Mouse (Mus musculus) C2C12 (cell line): ENCODE data around the gene Arhgap32. TPM values are rescaled to one million over a fixed set of nuclear protein-coding genes. Genes with fewer than 3 reads are reported as not detected.

Experiments
- H3K27me3 ChIP-seq: one replicate; pipeline ENCODE4 v1.6.1; 2011; ENCODE audit not compliant: control insufficient read depth, insufficient read depth, insufficient read length
- H3K36me3 ChIP-seq: one replicate; pipeline ENCODE4 v1.6.1; 2011; ENCODE audit not compliant: control insufficient read depth, insufficient read depth
- H3K4me3 ChIP-seq: one replicate; pipeline ENCODE4 v1.5.1; 2011; ENCODE audit warnings: mild to moderate bottlenecking, control low read depth; ENCODE audit not compliant: poor library complexity, insufficient read depth, severe bottlenecking
- H3K79me2 ChIP-seq: one replicate; pipeline ENCODE4 v1.6.1; 2011; ENCODE audit not compliant: control insufficient read depth, insufficient read depth
- H3K79me3 ChIP-seq: one replicate; pipeline ENCODE4 v1.6.1; 2011; ENCODE audit warnings: low read depth, control low read depth
- H3ac ChIP-seq: one replicate; pipeline ENCODE3; 2011; ENCODE audit warnings: low read depth; ENCODE audit not compliant: control insufficient read depth, insufficient read length
- CEBPB ChIP-seq: IDR thresholded peaks from one replicate; pipeline ENCODE4 v1.6.1; 2011; ENCODE audit warnings: low read depth, mild to moderate bottlenecking, control low read depth, moderate library complexity
- CTCF ChIP-seq: IDR thresholded peaks from one replicate; pipeline ENCODE4 v1.5.1; 2011; ENCODE audit not compliant: control insufficient read depth, insufficient read depth, insufficient read length
- FOSL1 ChIP-seq: IDR thresholded peaks from one replicate; pipeline ENCODE4 v1.8.0; 2011; ENCODE audit warnings: mild to moderate bottlenecking, low read length; ENCODE audit not compliant: poor library complexity, insufficient read depth, severe bottlenecking
- MAX ChIP-seq: IDR thresholded peaks from one replicate; pipeline ENCODE4 v1.6.1; 2011; ENCODE audit warnings: mild to moderate bottlenecking, control low read depth
- MYOD1 ChIP-seq: IDR thresholded peaks from one replicate; pipeline ENCODE4 v1.6.1; 2011; ENCODE audit warnings: low read depth; ENCODE audit not compliant: control insufficient read depth, insufficient read length
- MYOG ChIP-seq: IDR thresholded peaks from one replicate; pipeline ENCODE4 v1.6.1; 2011; ENCODE audit not compliant: control insufficient read depth, insufficient read length; ENCODE audit errors: extremely low read depth
- USF1 ChIP-seq: IDR thresholded peaks from one replicate; pipeline ENCODE4 v1.6.1; 2011; ENCODE audit warnings: low read depth, mild to moderate bottlenecking, control low read depth, moderate library complexity
- long read RNA-seq, 2 experiments: library from polyadenylated mRNA; unstranded; transcript quantifications; one replicate each; pipeline ENCODE4 v2.0.0; 2019 to 2020
- polyA plus RNA-seq: library from polyadenylated mRNA; unstranded; fragments of >200 nt; fragmentation: generic; extraction: Trizol; gene quantifications from one replicate; pipeline ENCODE4 v1.2.1, GENCODE M21; 2012; ENCODE audit warnings: missing spikeins

Gene Arhgap32
- polyA plus RNA-seq, result 2.6 TPM
- long read RNA-seq, experiment 1, result 0 reads
- long read RNA-seq, experiment 2, partial matches to known transcripts, result 1 of 1 reads
- long read RNA-seq, experiment 2, other reads (novel, unspliced or antisense), result 0 of 1 reads

GRCm38 (mm10) chr9:32115786-32116185 lies at the start of gene Arhgap32:
Gene Arhgap32, plus strand, starts transcription at chr9:32116136.
- no peak within 1 kb of the TSS for H3ac ChIP-seq
- no peak within 1 kb of the TSS for H3K4me3 ChIP-seq
- no peak for TF ChIP-seq MYOD1
- no peaks in the 10 kb centered on the region for H3K36me3 ChIP-seq
- no peaks in the 10 kb centered on the region for H3K27me3 ChIP-seq
- H3K79me2 ChIP-seq, result no peaks in the 10 kb centered on the region
- H3K79me3 ChIP-seq, result no peaks in the 10 kb centered on the region

- H3K27me3 ChIP-seq, result no peaks in the 10 kb centered on the region
- H3K79me2 ChIP-seq, result peaks cover 4% of the 10 kb centered on the region
- no peak overlapping the region for H3K4me3 ChIP-seq
- no peaks in the 10 kb centered on the region for H3K79me3 ChIP-seq
- no peak overlapping the region for H3ac ChIP-seq
- no peaks in the 10 kb centered on the region for H3K36me3 ChIP-seq
- no peak for TF ChIP-seq MYOG
- no peak for TF ChIP-seq USF1
- TF ChIP-seq MYOD1, result no peak
- TF ChIP-seq FOSL1, result no peak
- TF ChIP-seq CEBPB, result no peak
- TF ChIP-seq CTCF, result no peak
- TF ChIP-seq MAX, result no peak
These were observed 43.2 kb upstream of the Arhgap32 start for GRCm38 (mm10) chr9:32072778-32073177.

GRCm38 (mm10) chr9:32088106-32088776 lies 27.7 kb upstream of the Arhgap32 start:
- Histone ChIP-seq H3K27me3 (no peaks in the 10 kb centered on the region), H3K79me2 (no peaks in the 10 kb centered on the region), H3ac (no peak overlapping the region), H3K36me3 (no peaks in the 10 kb centered on the region), H3K79me3 (no peaks in the 10 kb centered on the region), H3K4me3 (no peak overlapping the region)
- TF ChIP-seq CTCF (no peak), MYOD1 (no peak), CEBPB (no peak), FOSL1 (no peak), MYOG (no peak), MAX (no peak), USF1 (no peak)

DNA sequence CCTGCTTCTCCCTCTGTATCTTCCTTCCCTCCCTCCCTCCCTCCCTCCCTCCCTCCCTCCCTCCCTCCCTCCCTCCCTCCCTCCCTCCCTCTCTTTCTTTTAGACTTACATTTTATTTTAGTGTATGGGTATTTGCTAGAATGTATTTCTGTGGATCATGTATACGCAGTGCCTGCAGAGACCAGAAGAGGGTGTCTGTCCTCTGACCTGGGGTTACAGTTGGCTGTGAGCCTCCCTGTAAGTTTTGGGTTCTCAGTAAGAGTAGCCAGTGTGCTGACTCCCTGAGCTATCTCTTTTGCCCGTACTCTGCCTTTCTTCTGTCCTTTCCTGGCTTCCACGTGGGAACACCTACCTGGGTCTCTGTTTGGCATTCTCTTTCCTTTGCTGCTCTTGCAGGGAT lies 27.1 kb upstream of the Arhgap32 start:
- no peaks in the 10 kb centered on the region for H3K79me3 ChIP-seq
- no peaks in the 10 kb centered on the region for H3K79me2 ChIP-seq
- TF ChIP-seq MYOG (no peak), CTCF (no peak), FOSL1 (no peak), CEBPB (no peak), USF1 (no peak), MAX (no peak), MYOD1 (no peak)
- H3K36me3 ChIP-seq, result no peaks in the 10 kb centered on the region
- no peak overlapping the region for H3K4me3 ChIP-seq
- H3ac ChIP-seq, result no peak overlapping the region
- no peaks in the 10 kb centered on the region for H3K27me3 ChIP-seq

DNA sequence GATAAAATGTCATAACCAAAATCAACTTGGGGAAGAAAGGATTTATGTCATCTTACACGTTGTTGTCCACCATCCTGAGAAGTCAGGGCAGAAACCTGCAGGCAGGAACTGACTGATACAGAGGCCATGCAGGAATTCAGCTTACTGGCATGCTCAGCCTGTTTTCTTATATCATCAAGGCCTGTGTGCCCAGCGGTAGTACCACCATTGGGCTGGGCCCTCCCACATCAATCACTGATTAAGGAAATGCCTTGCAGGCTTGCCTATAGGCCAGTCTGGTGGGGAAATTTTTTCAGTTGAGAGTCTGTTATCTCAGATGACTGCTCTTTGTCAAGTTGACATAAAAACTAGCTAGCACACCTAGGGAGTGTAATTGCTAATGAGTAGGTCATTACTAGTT lies 22.5 kb upstream of the Arhgap32 start:
- Histone ChIP-seq H3K4me3 (no peak overlapping the region), H3ac (no peak overlapping the region), H3K27me3 (no peaks in the 10 kb centered on the region), H3K79me2 (peaks cover 4% of the 10 kb centered on the region), H3K79me3 (no peaks in the 10 kb centered on the region), H3K36me3 (no peaks in the 10 kb centered on the region)
- TF ChIP-seq MYOD1, result no peak
- no peak for TF ChIP-seq CTCF
- no peak for TF ChIP-seq CEBPB

DNA sequence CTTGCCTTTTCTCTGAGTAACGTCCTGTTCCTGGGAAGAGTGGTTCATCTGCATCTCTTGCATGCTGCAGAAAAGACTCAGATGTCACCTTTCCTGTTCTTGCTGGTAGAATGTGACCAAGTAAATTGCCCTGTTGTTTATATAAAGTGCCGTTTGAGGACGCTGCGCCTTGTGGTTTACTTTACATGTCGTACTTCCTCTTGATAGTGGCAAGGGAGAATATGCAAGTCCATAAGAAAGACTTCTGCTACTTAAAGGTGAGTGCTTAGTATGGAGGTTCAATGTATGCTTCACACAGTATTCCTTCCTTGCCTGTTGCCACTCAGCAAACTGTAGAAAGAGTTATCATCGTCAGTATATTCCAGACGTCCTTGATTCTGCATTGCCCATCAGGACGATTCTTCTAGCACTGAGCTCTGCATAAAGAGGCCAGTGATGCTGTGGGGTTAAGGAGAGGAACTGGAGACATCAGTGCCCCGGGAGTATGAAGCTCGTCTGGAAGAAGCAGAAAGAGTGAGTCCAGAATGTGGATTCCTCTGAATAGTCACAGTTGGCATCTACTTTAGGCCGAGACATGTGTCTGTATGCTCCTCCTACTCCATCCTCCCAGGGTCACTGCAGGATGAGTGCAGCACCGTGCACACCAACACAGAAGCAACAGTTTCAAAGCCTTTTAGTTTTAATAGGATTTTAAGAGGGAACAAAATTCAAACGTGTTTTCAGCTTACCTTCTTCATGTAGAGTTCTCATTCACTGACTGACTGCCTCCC lies 21.4 kb upstream of the Arhgap32 start:
- H3K4me3 ChIP-seq, result no peak overlapping the region
- H3ac ChIP-seq, result no peak overlapping the region
- peaks cover 4% of the 10 kb centered on the region for H3K79me2 ChIP-seq
- no peaks in the 10 kb centered on the region for H3K27me3 ChIP-seq
- TF ChIP-seq MAX (no peak), USF1 (no peak), FOSL1 (no peak), MYOG (no peak), CEBPB (no peak), MYOD1 (no peak), CTCF (no peak)
- no peaks in the 10 kb centered on the region for H3K79me3 ChIP-seq
- H3K36me3 ChIP-seq, result no peaks in the 10 kb centered on the region
